Mouse (Mus musculus): ENCODE data around the gene Slc25a22.

DNA sequence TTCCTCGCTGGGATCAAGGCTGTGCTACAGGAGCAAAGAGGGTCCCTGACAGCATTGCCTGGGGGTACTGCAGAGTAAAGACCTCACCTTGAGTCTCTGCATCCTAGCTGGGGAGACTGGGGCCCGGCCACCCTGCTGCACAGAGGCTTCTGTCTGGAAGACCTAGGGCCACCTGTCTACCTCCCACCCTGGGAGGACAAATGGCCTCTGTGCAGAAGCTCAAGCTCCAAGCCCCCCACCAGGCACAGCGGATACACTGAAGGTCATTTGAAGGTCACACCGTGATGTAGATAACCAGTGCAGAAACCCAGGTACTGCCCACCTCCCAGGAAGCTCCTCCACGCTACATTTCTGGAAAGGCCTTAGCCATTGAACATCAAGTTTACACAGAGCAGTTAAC is 9.0 kb downstream of the Slc25a22 start:
- TF ChIP-seq CTCF (IDR thresholded peaks at IDR 0.05; ENCODE audit: borderline replicate concordance, extremely low read depth, insufficient read depth, insufficient read length): no peak
- TF ChIP-seq POLR2A (IDR thresholded peaks at IDR 0.05; ENCODE audit: borderline replicate concordance, extremely low read depth, insufficient read depth, insufficient read length, poor library complexity, severe bottlenecking): no peak
